Mouse (Mus musculus) c-Kit-positive CD71-positive TER-119-negative erythroid progenitor cells, embryonic 14.5 days (primary cell): Measurements from ENCODE around the gene Trim65.
"Not testable (repeated sequence)": the region's sequence is repeated elsewhere in the genome, so short reads cannot be mapped to it uniquely, and the experiment has no call there.

Experiments
- DNase-seq: peaks from one replicate; pipeline ENCODE4 v3.0.0-alpha.2; 2013; ENCODE audit warnings: low read depth

Trim65 gene

DNA sequence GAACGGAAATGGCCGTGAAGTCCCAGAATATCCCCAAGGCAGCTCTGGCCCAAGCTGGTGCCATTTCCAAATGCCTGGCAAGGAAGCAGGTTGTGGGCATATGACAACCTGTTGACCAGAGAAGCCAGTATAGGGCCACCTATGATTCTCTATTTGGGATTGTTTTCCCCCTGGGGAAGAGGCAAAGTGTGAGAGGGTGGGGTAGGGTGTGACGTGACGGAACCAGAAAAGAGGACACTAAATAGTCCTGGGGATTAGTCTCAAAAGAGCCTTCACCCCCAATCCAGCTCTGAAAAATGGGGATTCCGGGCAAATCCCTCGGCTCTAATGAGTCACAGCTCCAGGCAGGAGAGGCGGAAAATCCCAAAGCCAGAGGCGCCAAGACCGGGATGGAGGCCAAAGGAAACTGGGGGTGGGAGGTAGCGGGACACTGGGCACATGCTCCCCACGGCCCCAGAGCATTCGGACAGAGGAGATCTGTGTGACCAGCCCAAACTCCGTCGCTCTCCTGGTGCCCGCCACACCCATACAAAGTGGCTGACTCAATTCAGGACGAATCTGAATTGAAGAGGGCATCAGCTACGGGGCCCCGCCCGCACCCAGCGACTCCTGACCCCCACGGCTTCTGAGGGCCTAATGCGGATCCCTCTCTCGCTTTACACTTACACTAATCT is 22.3 kb downstream of the Trim65 start:
- no peak for DNase-seq

DNA sequence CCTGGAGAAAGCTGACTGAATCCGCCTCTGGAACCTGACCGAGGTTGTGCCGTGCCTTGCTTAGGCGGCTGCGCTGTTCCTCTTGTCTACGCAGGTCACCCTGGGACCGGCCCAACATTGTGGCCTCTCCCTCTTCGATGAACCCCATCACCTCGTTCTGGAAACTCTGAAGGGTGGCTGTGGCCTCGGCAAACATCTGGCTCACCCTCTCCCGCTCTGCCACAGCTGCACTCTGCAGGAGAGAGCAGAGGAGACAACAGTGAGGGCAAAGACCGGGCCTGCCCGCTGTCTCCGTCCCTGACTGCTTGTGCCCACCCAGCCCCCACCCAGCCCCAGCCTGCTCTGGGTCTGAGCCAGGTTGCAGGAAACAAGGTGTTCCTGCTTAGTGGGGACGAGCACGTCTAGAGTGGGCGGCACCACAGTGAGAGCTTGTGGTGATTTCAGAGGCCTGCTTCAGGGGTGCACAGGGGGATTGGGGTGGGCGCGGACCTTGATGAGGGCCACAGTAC is 23.1 kb downstream of the Trim65 start:
- no peak for DNase-seq

DNA sequence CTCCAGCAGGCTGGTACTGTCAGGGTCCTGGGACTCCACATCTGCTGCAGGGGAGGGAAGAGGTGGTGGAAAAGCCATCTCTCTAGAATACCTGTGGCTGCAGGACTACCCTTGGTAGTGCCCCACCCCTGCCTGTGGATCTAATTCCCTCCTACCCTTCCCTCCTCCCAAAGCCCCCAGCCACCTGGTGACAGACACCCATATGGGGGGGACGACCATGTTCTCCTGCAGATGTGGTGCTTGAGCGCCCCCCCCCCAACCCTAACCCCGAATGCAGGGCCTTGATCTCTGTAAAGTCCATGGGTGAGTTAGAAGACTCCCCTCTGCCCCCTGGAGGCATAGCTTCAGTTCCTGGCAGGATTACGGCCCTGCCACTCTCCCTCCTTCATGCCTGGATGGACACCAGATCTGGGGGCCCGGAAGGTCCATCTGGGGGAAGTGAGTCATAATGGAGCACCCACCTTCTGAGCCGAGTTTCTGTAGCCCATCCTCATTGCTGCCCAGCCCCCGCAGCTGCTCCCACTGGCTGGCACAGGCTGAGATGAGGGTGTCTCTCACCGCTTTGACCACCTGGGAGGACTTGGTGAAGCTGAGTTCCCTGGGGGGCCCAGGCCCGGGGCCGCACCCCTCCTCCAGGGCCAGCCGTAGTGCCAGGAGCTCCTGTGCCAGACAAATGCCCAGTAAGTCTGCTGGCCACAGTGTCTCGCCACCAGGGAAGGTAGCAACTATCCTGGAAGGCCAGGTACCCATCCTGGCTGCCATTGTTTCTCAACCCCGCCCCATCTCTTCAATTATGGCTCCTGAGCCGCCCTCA is 23.8 kb downstream of the Trim65 start:
- no peak for DNase-seq

DNA sequence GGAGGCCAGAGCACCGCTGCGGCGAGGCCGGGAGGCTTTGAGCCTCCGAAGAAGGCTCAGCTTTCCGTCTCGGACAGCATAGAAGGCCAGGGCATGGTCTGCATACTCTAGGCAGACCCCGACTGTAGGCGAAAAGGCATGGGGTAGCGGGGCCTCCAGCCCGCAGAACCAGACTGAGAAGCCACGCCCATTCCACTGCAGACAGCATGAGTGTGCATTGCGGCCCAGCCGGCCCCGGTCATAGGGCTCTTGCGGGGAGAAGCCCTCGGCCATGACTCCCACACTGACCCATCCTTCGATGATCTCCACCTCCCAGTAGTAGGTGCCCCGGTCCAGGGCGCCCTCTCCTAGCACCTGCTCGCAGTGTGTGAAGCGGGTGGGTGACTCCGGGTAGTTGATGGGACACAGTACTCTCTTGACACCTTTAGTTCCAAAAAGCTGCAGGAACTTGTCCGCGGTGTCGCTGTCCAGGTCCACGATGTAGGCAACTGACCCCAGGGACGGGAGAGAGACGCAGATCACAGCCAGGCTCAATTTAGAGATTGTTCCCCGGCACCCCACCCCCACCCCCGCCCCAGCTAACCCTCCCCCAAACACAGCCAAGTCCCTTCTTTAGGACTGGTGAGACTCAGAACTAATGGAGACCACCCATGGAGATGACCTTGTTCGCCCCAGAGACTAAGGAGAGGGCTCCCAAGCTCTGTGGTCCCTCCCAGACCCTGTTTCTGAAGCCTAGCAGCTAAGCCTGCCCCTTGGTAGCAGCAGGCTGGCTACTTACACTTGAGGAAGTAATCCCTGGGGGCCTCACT is 24.6 kb downstream of the Trim65 start:
- DNase-seq, result no peak

DNA sequence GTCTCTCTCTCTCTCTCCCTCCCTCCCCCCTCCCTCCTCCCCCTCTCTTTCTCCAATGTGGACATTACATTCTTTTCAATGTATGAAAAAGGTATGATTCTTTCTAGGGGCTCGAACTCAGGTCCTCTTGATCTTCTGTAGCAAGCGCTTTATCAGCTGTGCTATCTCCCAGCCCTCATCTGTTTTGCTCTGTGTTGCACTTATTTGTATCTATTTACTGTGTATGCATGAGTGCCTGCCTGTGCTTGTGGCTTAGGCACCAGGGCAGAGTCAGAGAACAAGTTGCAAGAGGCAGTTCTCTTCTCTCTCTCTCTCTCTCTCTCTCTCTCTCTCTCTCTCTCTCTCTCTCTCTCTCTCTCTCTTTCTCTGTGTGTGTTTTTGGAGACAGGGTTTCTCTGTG is 25.9 kb downstream of the Trim65 start:
- DNase-seq, result no peak

DNA sequence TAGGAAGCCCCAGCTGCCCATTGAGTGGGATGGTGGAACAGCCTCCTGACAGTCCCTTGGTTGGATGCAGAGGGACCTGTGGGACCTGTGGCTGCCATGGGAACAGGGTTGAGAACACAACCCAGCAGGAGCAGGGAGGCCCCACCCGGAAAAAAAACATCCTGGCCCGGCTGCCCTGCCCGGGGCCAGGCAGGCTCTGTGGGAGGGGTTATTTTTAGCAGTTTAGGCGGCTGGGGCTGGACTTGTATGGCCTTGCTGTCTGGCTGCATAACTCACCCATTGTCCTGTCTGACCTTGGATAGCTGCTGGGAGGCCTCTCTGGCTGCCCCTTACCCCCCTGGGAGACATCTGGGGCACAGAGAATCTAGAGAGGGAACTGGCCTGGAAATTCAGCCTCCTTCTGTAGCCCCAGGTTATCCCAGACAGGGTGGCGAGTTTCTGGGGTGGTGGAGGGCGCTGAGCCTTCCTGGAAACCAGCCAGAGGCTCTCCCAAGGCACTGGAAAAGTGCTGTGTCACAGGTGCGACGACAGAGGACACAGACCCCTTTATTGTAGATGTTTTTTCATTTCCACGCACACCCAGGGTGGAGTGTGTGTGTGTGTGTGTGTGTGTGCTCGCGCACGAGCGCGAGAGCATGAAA is 26.8 kb downstream of the Trim65 start:
- no peak for DNase-seq

DNA sequence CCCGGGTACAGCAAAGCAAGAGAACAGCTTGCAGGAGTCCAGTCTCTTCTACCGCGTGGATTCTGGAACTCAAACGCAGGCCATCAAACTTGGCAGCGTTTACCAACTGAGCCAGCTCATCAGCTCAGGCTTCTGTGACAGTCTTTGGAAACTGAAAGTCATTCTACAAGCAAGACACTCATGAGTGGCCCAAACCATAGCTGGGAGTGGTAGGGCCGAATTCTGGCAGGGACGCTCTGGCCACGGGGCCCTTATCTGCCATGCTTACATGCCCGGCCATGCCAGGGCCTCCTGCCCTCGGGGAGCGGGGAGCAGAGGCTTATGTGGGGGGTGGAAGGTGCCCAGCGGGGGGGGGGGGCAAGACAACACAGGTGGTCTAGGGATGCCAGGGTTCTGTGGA is 27.4 kb downstream of the Trim65 start:
- no peak for DNase-seq

DNA sequence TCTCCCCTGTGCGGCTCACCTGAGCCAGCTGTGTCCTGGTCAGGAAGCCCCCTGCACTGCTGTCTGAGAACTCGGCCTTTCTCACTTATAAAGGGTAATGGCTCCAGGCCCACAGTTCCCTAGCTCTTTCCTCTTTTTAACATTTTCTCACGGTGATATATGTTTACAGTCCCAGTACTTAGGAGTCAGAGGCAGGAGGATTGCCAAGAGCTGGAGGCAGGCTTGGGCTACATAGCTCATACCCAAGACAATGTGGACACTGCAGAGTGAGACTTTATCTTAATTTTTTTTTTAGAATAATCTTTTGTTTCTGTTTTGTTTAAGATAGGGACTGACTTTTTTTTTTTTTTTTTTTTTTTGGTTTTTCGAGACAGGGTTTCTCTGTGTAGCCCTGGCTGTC is 28.5 kb downstream of the Trim65 start:
- DNase-seq, result no peak

DNA sequence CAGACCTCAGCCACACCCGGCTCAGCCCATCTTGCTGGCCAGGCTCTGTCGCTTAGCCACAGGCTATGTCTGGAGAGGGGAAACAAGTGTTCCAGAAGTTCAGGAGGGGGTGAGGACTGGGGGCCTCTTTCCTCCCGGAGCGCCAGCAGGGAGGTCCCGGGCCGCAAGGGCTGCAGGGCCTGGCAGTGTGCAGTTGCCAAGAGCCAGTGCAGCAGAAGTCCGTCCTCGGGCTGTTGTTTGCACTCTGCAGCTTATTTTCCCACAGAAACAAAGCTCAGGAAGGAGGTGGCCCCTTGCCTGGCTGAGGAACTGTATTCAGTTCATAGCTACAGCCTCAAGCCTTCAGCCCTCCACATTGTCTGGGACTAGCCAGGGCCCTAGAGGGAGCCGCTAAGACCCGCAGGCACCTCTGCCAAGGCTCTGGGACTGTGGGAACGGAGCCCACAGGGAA is 29.0 kb downstream of the Trim65 start:
- no peak for DNase-seq

DNA sequence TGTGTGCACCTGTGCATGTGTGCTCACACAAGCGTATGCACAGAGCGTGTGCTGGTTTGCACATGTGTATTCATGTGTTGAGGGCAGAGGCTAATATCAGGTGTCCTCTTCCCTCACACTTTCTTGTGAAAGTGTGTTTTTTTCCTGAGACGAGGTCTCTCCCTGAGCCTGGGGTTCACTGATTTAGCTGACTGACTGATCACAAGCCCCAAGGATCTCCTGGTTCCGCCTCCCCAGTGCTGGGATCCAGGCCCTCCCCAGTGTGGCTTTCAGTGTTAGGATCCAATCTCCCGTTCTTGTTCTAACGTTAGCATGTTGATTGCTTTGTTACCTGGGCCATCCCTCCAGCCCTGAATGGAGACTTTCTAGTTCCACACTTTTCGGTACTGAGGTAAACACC is 30.1 kb downstream of the Trim65 start:
- no peak for DNase-seq

DNA sequence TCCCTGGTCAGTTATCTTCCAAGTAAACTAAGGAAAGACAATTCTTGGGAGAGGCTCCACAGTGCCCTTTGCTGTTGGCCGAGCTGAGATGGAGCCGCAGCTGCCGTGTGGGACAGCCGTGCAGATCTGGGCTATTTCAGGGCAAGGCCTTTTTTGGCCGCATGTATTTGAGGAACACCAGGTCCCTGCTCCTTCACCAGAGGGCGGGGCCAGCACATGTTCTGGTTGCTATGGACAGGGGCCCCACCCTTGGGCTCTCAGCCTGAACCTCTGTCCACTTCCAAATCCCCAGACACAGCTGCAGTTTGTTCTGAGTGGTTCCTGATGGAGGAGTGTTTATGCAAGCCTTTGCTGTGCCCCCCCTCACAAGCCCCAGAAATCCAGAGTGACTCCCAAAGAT is 30.5 kb downstream of the Trim65 start:
- no peak for DNase-seq

DNA sequence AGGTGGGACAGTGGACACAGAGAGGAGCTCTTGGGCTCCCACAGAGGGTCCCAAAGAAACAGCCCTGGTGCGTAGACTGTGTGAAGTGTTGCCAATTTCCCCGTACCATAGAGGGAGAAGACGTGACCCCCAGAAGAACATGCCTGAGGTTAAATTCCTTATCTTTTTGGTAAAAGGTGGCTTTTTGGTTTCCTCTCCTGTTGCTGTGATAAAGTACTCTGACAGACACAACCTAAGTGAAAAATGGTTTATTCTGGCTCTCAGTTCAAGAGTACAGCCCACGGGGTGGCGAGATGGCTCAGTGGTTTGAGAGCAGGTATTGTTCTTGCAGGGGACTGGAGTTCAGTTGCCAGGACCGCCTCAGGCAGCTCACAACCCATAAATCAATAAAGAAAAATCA is 31.5 kb downstream of the Trim65 start:
- DNase-seq, result no peak

DNA sequence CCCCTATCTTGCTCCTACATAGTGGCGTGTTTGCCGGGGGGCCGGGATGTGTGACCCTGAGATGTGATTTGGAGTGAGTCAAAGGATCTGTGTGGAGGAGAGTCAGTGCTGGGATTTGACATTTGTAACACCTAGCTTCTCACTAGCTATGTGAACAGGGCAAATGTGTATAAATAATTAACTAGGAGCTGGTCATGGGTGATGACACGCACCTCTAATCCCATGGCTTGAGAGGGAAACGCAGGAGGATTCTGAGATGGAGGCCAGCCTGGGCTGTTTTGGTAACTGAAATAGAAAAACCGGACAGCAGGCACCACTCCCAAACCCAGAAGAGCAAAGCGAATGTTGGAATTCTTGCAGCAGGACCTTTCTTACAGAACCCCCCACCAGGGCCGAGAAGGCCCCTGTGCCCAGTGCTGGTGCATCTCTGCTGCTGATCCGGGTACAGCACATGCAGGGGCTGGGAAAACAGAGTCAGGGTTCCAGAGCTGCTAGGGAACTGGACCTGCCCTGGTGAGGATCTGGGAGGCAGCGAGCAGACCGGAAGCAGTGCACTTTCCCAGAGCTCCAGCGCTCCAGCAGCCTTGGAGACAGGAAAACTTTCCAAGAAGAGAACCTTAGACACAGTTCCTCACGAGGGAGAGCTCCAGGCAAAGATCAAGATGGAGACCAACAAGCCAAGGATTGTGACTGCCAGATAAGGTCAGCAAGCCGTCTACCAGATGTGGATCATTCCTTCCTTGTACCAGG is 32.0 kb downstream of the Trim65 start:
- no peak for DNase-seq

DNA sequence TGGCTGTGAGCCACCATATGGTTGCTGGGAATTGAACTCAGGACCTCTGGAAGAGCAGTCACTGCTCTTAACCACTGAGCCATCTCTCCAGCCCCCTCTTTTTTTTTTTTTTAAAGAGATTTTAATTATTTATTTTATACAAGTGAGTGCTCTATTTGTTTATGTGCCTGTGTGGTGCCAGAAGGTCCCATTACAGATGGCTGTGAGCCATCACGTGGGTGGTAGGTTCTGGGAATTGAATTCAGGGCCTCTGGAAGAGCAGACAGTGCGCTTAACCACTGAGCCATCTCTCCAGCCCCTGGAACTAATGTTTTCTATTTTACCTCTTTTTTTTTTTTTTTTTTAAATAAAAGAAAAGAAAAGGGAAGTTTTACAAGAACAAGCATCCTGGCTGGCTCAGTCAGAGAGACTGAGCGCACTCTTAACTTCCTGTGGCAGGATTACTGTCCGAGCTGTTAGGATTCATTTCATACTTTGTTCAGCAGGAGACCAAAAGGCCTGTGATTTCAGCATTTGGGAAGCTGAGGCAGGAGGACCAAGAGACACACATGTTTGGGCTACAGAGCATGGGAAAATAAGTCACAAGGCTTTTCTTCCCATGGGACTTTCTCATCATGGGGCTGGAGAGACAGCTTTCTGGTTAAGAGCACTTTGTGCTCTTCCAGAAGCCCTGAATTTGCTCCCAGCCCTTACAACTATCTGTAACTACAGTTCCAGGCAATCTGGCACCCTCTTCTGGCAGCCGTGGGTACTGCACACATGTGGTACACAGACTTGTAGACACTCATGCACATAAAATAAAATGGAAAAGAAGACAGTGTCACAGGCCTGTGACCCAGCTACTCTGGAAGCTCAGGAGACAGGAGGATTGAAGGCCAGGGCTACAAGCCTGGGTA is 34.5 kb downstream of the Trim65 start:
- DNase-seq, result no peak

DNA sequence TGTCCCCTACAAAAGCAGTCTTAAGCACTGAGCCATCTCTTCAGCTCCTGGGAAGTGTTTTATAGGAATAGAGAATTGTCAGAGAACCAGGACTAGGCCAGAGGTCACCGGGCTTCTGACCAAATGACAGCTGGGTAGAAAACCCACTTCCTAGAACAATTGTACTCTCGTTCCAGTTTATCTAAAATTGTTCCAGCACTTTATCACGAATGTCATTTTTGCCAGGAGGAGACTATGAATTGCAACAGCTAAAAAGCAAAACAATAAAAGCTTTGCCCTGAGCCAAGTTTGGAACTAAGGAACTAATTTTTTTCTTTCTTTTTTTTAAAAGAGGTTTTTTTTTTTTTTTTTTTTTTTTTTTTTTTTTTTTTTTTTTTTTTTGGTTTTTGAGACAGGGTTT is 35.4 kb downstream of the Trim65 start:
- DNase-seq, result no peak

DNA sequence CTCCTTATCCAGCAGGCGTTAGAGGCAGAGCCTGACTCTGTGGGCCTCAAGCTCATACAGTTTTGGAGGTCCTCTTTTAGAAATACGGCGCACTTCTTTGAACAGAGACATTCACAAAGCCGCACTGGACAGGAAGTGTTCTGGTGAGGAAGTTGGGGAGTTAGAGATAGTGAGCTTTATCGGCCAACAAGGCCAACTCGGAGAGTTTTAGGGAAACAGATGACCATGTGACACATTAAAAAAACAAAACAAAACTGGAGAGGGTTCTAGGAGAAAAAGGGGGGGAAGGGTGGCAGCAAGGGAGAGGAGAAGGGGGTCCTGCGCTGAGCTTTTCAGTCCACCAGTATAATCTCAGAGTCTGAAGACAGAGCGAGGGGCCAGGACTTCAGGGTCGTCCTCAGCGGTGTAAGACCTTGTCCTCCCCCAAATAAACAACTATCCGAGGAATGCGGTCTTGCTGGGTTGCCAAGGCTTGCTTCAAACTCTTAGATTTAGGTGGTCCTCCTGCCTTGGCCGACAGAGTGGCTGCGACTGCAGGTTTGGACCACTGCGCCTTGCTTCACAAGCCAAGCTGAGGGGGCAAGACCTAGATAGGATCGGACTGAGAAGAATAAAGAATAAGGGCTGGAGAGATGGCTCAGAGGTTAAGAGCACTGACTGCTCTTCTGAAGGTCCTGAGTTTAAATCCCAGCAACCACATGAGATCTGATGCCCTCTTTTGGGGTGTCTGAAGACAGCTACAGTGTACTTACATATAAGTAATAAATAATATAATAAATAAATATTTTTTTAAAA is 37.0 kb downstream of the Trim65 start:
- DNase-seq, result no peak

DNA sequence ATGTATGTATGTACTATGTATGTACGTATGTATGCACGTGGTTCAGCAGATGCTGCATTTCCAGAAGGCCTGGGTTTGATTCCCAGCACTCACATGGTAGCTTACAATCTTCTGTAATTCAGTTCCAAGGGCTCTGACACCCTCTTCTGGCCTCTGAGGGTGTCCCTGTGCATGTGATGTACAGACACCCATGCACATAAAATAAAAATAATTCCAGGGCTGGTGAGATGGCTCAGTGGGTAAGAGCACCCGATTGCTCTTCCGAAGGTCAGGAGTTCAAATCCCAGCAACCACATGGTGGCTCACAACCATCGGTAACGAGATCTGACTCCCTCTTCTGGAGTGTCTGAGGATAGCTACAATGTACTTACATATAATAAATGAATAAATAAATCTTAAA is 38.0 kb downstream of the Trim65 start:
- DNase-seq, result not testable (repeated sequence)

DNA sequence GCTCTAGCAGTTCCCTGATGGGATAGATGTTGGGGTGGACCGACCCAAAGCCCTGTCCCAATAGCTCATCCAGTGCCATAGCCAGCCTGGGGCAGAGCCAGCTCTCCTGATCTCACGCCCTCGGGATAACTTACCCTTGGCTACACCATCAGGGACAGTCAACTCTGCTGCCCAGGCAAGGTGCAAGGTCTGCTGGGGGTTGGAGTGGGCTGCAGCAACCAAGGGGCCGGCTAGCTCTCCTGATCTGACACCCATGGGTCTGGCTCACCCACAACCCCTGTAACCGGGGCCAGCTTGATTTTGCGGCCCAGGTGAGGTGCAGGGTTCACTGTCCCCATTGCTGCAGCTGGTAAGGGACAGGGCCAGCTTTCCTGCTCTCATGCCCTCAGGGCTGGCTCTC is 39.3 kb downstream of the Trim65 start:
- no peak for DNase-seq

DNA sequence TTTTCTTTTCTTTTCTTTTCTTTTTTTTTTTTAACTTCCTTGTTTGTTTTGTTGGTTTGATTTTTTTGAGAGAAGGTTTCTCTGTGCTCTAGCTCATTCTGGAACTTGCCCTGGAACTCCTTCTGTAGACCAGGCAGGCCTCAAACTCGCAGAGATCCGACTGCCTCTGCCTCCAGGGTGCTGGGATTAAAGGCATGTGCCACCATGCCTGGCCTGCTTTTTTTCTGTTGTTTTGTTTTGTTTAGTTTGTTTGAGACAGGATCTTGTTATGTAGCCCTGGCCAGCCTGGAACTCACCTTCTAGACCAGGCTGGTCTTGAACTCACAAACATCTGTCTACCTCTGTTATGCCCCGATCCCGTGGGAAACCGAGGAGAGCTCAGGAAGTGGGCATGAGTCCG is 41.4 kb downstream of the Trim65 start:
- DNase-seq, result no peak
